Mouse (Mus musculus) layer of hippocampus, postnatal 10 days (tissue): ENCODE results near the gene Psmb9. TPM values are rescaled to one million over a fixed set of nuclear protein-coding genes. Genes with fewer than 3 reads are reported as not detected.
A peak's percentile ranks its signal among the peaks of the same experiment; 100 is the strongest.
"Not testable (repeated sequence)": the region's sequence is repeated elsewhere in the genome, so short reads cannot be mapped to it uniquely, and the experiment has no call there.

Source experiments
- DNase-seq, 2 experiments: peaks; one replicate each; pipeline ENCODE4 v3.0.0; 2021; ENCODE audit warnings: low spot score in 2 of 2
- long read RNA-seq: library from polyadenylated mRNA; stranded (forward); transcript quantifications from one replicate; pipeline ENCODE4 v2.0.0, GENCODE M21; 2023
- total RNA-seq, 2 experiments: library from RNA; stranded (reverse); gene quantifications; 2 replicates each; pipeline ENCODE4 v1.2.3; 2021

Psmb9 gene
- total RNA-seq, result 1 to 10 TPM; 1.4 to 1.9 TPM
- long read RNA-seq, transcript Psmb9-204 (6 exons, 1,352 nt), result major isoform, 6 of 7 reads
- long read RNA-seq, partial matches to known transcripts, result 0 of 7 reads
- long read RNA-seq, other reads (novel, unspliced or antisense), result 1 of 7 reads

- peak; percentile 97 for DNase-seq
Measured at GRCm38 (mm10) chr17:34187261-34187916, at the start of gene Psmb9, which contains the start of gene Tap1. TSS of gene Psmb9 (minus strand) at chr17:34187764. TSS of gene Tap1 (plus strand) at chr17:34187553.

GRCm38 (mm10) chr17:34236691-34237090, 49.1 kb upstream of the Psmb9 start:
- no peak for DNase-seq

- DNase-seq, result peak; percentile 75 to 82
Measured at GRCm38 (mm10) chr17:34234926-34235325, 47.4 kb upstream of the Psmb9 start.

- not testable (repeated sequence) for DNase-seq
Measured at GRCm38 (mm10) chr17:34232021-34232420, 44.5 kb upstream of the Psmb9 start.

GRCm38 (mm10) chr17:34230971-34231370, 43.4 kb upstream of the Psmb9 start:
- DNase-seq, result not testable (repeated sequence)

GRCm38 (mm10) chr17:34225911-34226310, 38.3 kb upstream of the Psmb9 start:
- not testable (repeated sequence) for DNase-seq

GRCm38 (mm10) chr17:34225426-34225825, 37.9 kb upstream of the Psmb9 start:
- no peak for DNase-seq

GRCm38 (mm10) chr17:34224816-34225215, 37.3 kb upstream of the Psmb9 start:
- DNase-seq, result no peak

- not testable (repeated sequence) for DNase-seq
Measured at GRCm38 (mm10) chr17:34220401-34220800, 32.8 kb upstream of the Psmb9 start.

GRCm38 (mm10) chr17:34219801-34220200, 32.2 kb upstream of the Psmb9 start:
- not testable (repeated sequence) for DNase-seq

- DNase-seq, result peak; percentile 66 to 70
Measured at GRCm38 (mm10) chr17:34219096-34219495, 31.5 kb upstream of the Psmb9 start.

- peak; percentile 32 to 45 for DNase-seq
Measured at GRCm38 (mm10) chr17:34218675-34219074, 31.1 kb upstream of the Psmb9 start.

- no peak for DNase-seq
Measured at GRCm38 (mm10) chr17:34217986-34218385, 30.4 kb upstream of the Psmb9 start.

GRCm38 (mm10) chr17:34217216-34217928, 29.8 kb upstream of the Psmb9 start:
- no peak for DNase-seq

GRCm38 (mm10) chr17:34215176-34215575, 27.6 kb upstream of the Psmb9 start:
- no peak for DNase-seq

- DNase-seq, result no peak
Measured at GRCm38 (mm10) chr17:34213936-34214335, 26.4 kb upstream of the Psmb9 start.

- no peak for DNase-seq
Measured at GRCm38 (mm10) chr17:34211746-34212365, 24.3 kb upstream of the Psmb9 start.

- no peak for DNase-seq
Measured at GRCm38 (mm10) chr17:34210599-34210998, 23.0 kb upstream of the Psmb9 start.

GRCm38 (mm10) chr17:34209680-34210079, 22.1 kb upstream of the Psmb9 start:
- no peak for DNase-seq

GRCm38 (mm10) chr17:34208421-34208820, 20.9 kb upstream of the Psmb9 start:
- DNase-seq, result no peak

GRCm38 (mm10) chr17:34207866-34208265, 20.3 kb upstream of the Psmb9 start:
- no peak for DNase-seq

- no peak for DNase-seq
Measured at GRCm38 (mm10) chr17:34207456-34207855, 19.9 kb upstream of the Psmb9 start.
